Mouse (Mus musculus) megakaryocyte-erythroid progenitor cell, adult 5 weeks (primary cell): ENCODE results near the gene Caps2. TPM values are rescaled to one million over a fixed set of nuclear protein-coding genes. Genes with fewer than 3 reads are reported as not detected.

ENCODE experiments used
- polyA plus RNA-seq: library from polyadenylated mRNA; stranded (reverse); fragments of >175 nt; gene quantifications from 2 replicates; pipeline ENCODE4 v1.2.3, GENCODE M21; 2012

Caps2 gene
- not detected in 2 replicates for polyA plus RNA-seq

DNA sequence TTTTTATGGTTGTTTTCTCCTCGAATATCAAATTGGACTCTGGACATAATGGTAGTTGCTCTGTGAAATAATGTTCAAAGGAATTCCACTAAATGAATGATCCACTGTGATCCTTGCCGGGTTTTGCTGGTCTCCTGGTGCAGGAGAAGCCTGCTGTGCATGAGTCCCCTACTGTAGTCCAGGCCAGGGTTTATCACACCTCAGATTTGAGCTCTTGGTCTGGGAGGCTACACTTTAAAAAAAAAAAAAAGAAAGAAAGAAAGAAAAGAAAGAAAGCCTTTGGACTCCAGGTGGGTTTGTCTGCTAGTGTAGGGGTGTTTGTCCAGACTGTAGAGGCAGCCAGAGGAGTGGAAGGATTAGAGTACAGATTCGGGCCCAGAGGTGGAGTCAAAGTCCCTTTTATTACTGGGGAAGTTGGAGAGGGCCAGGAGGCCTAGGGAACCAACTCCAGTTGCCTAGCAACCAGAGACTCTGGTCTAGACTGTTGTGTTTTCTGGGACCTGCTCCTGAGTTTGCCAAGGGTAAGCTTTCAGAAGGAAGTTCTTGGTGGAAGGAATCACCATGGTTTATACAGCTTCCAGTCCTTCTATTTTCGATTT is at the start of gene Caps2:
Gene Caps2 (plus strand): TSS at position 454 of the 599 bp plus-strand sequence.

DNA sequence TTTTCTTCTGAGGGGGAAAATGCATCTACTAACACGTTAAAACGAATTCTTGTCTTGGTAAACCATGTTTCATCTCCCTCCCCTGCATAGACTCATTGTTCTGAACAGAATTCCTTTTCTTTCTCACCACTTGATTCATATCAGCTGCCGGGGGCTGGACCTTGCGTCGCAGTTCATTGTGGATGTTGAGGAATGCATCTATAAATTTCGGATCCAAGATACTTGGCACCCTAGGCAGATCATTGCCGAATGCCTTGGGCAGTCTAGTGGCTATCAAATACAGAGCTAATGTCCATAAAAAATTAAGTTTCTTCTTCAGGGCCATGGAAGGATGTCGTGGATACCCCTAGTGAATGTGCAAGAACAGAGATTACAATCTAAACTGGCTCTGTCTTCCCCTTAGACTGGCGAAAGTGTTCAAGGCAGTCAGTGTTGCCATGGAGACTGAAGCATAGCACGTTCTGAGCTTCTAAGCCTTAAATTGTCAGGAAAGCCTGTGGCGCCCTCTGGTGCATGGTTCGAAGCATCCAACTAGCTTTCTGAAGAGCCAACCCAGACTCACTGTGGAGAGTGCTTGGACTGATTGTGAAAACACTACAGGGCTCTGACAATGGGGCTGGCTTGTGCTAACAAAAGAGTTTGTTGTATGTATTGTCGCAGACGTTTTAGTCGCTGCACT is 3.4 kb upstream of the Caps2 start, which contains the start of gene Glipr1l3:
Gene Glipr1l3 (minus strand): TSS at position 446 of the 679 bp plus-strand sequence.

Other genes starting within 250 kb of the Caps2 start
- gene Krr1, start 191.0 kb upstream of the Caps2 start, polyA plus RNA-seq: 3.4 and 3.6 TPM in 2 replicates
- 14.0 and 22.1 TPM in 2 replicates for gene Glipr1, start 161.0 kb upstream of the Caps2 start, polyA plus RNA-seq
- not detected in 2 replicates for gene Glipr1l1, start 103.4 kb upstream of the Caps2 start, polyA plus RNA-seq
- gene Glipr1l2, start 80.3 kb upstream of the Caps2 start, polyA plus RNA-seq: not detected in 2 replicates
- gene Glipr1l3, start 3.3 kb upstream of the Caps2 start, polyA plus RNA-seq: not detected in 2 replicates
- gene Kcnc2, start 107.5 kb downstream of the Caps2 start, polyA plus RNA-seq: 0.02 TPM in 1 of 2 replicates, not detected in the other